Mouse (Mus musculus): Measurements from ENCODE around the gene Rgma. TPM values are rescaled to one million over a fixed set of nuclear protein-coding genes. Genes with fewer than 3 reads are reported as not detected.
A peak's percentile ranks its signal among the peaks of the same experiment; 100 is the strongest.

The Rgma gene
- polyA plus RNA-seq, 1 experiment from 2014 or later = 3.8 TPM

DNA sequence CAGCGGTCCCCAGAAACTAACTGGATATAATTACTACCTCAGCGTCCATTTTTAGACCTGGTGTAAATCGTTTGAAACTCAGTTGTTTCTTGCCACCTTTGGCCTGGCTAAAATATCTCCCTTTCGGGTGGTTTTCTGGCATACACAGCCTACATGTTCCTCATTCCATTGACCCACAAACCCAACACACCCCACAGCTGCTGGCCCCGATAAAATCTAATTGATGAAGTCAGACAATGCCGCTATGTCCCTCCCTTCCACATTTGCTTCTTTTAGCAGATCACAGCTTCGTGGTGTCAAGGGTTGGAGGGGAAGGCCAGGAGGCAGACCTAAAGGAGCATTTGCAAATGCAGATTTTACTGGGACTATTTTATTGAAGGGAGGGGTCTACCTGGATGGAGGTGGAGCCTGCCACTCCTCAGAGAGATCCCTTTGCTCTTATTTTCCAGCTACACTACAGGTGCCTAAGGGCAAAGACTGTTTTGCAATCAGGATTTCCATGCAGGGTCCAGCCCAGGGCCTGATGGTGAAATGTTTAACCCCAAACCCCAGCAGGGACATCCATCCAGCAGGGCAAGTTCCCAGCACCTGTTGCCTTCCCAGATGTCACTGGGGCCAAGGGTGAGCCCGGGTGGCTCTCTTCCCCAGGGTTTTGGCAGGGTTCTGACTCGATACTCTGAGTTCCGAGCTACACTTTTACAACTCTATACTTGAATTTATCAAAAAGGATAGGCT lies 3.6 kb upstream of the Rgma start:
- Histone ChIP-seq H3K4me2 (peak overlapping the region; percentile 74), H3K9ac (peak overlapping the region; percentile 62), H3K27ac (replicated peaks) (no peak overlapping the region), H3K4me1 (peaks cover 35% of the 10 kb centered on the region), H3K36me3 (no peaks in the 10 kb centered on the region), H3K4me3 (peak overlapping the region; percentile 48), H3K9me3 (no peaks in the 10 kb centered on the region), H3K27me3 (replicated peaks) (peaks cover 77% of the 10 kb centered on the region)
- WGBS = 42% methylated on average over 10 of the region's 10 CpGs
- no peak for ATAC-seq (ENCODE audit: extremely low read depth, insufficient number of reproducible peaks, low FRiP score, low TSS enrichment)

GRCm38 (mm10) chr7:73372352-73372970 lies 2.8 kb upstream of the Rgma start:
- no peaks in the 10 kb centered on the region for H3K36me3 ChIP-seq
- H3K27me3 ChIP-seq (replicated peaks) = peaks cover 80% of the 10 kb centered on the region
- no peaks in the 10 kb centered on the region for H3K9me3 ChIP-seq
- peak overlapping the region; percentile 48 for H3K4me3 ChIP-seq
- peak overlapping the region; percentile 62 for H3K9ac ChIP-seq
- no peak overlapping the region for H3K27ac ChIP-seq (replicated peaks)
- H3K4me2 ChIP-seq = peak overlapping the region; percentile 74
- WGBS = 3% methylated on average over 29 of the region's 29 CpGs
- ATAC-seq (ENCODE audit: extremely low read depth, insufficient number of reproducible peaks, low FRiP score, low TSS enrichment) = no peak
- H3K4me1 ChIP-seq = peaks cover 35% of the 10 kb centered on the region

- H3K27me3 ChIP-seq (replicated peaks) = peaks cover 98% of the 10 kb centered on the region
- H3K9ac ChIP-seq = peak overlapping the region; percentile 73; the same call in 1 of the 2 replicates
- H3K9me3 ChIP-seq = no peaks in the 10 kb centered on the region
- peak overlapping the region; percentile 60 for H3K4me3 ChIP-seq
- H3K27ac ChIP-seq (replicated peaks) = no peak overlapping the region
- no peaks in the 10 kb centered on the region for H3K36me3 ChIP-seq
- WGBS = 2% methylated on average over 14 of the region's 14 CpGs
- peak overlapping the region; percentile 96 for H3K4me2 ChIP-seq
- ATAC-seq (ENCODE audit: extremely low read depth, insufficient number of reproducible peaks, low FRiP score, low TSS enrichment) = no peak
- H3K4me1 ChIP-seq = peaks cover 35% of the 10 kb centered on the region
Observed at GRCm38 (mm10) chr7:73374727-73375126, 582 bp upstream of the Rgma start.

- H3K27me3 ChIP-seq (replicated peaks) = peaks cover 98% of the 10 kb centered on the region
Observed at GRCm38 (mm10) chr7:73376101-73377001, 1.0 kb downstream of the Rgma start.

DNA sequence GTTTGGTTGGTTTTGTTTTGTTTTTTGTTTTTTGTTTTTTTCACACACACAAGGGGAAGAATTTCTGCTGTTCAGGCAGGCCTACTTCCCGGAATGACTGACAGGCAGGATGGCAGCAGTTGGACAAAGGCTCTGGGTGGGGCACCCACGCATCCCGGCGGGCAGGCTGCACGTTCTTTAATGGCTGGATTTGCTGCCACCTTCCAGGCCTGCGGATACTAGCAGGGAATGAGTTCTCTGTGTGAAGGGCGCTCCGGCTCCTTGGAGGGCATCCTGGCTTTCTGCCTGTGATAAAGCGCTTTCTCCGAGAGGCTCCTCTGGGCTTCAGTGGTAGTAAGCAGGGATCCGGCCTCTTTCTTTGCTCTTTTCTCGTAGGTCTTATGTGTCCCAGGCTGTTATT lies 2.0 kb downstream of the Rgma start:
- no peak for ATAC-seq (ENCODE audit: extremely low read depth, insufficient number of reproducible peaks, low FRiP score, low TSS enrichment)
- Histone ChIP-seq H3K4me3 (no peak overlapping the region), H3K4me2 (no peak overlapping the region), H3K27ac (replicated peaks) (no peak overlapping the region), H3K36me3 (no peaks in the 10 kb centered on the region), H3K9ac (no peak overlapping the region), H3K9me3 (no peaks in the 10 kb centered on the region), H3K27me3 (replicated peaks) (peaks cover 95% of the 10 kb centered on the region), H3K4me1 (peaks cover 31% of the 10 kb centered on the region)
- 56% methylated on average over 12 of the region's 12 CpGs for WGBS

More at GRCm38 (mm10) chr7:73376101-73377001, 1.0 kb downstream of the Rgma start:
- no peak for ATAC-seq (ENCODE audit: extremely low read depth, insufficient number of reproducible peaks, low FRiP score, low TSS enrichment)
- WGBS = 2% methylated on average over 39 of the region's 39 CpGs
- Histone ChIP-seq H3K4me1 (peaks cover 35% of the 10 kb centered on the region), H3K4me2 (peak overlapping the region; percentile 96), H3K9ac (peak overlapping the region; percentile 73), H3K9me3 (no peaks in the 10 kb centered on the region), H3K36me3 (no peaks in the 10 kb centered on the region), H3K4me3 (peak overlapping the region; percentile 60), H3K27ac (replicated peaks) (no peak overlapping the region)

- H3K36me3 ChIP-seq = no peaks in the 10 kb centered on the region
- no peak overlapping the region for H3K9ac ChIP-seq
- no peak for ATAC-seq (ENCODE audit: extremely low read depth, insufficient number of reproducible peaks, low FRiP score, low TSS enrichment)
- H3K27ac ChIP-seq (replicated peaks) = no peak overlapping the region
- H3K27me3 ChIP-seq (replicated peaks) = peaks cover 95% of the 10 kb centered on the region
- 69% methylated on average over 6 of the region's 6 CpGs for WGBS
- H3K4me1 ChIP-seq = peaks cover 24% of the 10 kb centered on the region
- H3K4me2 ChIP-seq = no peak overlapping the region
- H3K9me3 ChIP-seq = no peaks in the 10 kb centered on the region
- no peak overlapping the region for H3K4me3 ChIP-seq
Observed at GRCm38 (mm10) chr7:73378034-73378433, 2.7 kb downstream of the Rgma start.

DNA sequence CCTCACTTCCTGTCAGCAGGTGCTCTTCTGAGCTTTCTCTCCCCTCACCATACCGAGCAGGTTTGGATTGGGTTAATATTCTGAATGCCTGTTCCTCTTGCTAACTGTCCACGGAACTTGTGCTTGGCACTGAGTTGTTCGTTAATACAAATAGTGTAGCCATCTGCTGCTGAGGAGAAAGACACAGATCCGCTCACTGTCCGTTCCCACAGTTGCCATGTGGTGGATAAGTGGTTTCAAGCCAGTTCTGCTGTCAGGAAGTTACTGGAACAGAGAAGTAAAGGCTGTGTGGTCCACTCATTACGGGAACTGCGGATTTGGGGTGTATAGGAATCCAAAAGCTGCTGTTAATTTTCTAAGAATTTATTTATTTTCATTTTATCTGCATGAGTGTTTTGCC lies 7.5 kb downstream of the Rgma start:
- WGBS = 75% methylated on average over 7 of the region's 7 CpGs
- Histone ChIP-seq H3K4me1 (no peaks in the 10 kb centered on the region), H3K36me3 (no peaks in the 10 kb centered on the region)

DNA sequence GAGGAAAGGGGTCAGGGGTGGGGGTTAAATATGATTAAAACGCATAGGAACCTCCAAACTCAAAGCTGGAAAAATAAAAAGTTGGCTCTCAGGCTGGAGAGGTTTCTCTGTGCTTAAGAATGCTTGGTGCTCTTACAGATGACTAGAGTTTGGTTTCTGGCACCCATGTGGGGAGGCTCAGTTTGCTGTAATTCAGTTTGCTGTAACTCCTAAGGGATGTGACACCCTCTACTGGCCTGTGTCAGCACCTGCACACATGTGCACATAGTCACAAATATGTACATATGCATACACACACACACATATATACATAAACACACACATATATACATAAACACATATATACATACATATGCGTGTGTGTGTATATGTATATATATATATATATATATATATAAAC lies 13.6 kb downstream of the Rgma start:
- Histone ChIP-seq H3K27ac (replicated peaks) (no peak overlapping the region), H3K4me2 (no peak overlapping the region), H3K4me1 (peaks cover 33% of the 10 kb centered on the region), H3K9ac (no peak overlapping the region), H3K4me3 (no peak overlapping the region), H3K9me3 (no peaks in the 10 kb centered on the region), H3K36me3 (no peaks in the 10 kb centered on the region), H3K27me3 (replicated peaks) (peaks cover 75% of the 10 kb centered on the region)
- WGBS = 79% methylated on average over 2 of the region's 2 CpGs
- ATAC-seq (ENCODE audit: extremely low read depth, insufficient number of reproducible peaks, low FRiP score, low TSS enrichment) = no peak

More for the DNA sequence above, 7.5 kb downstream of the Rgma start:
- ATAC-seq (ENCODE audit: extremely low read depth, insufficient number of reproducible peaks, low FRiP score, low TSS enrichment) = no peak
- Histone ChIP-seq H3K27me3 (replicated peaks) (peaks cover 80% of the 10 kb centered on the region), H3K4me3 (no peak overlapping the region), H3K27ac (replicated peaks) (no peak overlapping the region), H3K4me2 (no peak overlapping the region), H3K9ac (no peak overlapping the region), H3K9me3 (no peaks in the 10 kb centered on the region)

DNA sequence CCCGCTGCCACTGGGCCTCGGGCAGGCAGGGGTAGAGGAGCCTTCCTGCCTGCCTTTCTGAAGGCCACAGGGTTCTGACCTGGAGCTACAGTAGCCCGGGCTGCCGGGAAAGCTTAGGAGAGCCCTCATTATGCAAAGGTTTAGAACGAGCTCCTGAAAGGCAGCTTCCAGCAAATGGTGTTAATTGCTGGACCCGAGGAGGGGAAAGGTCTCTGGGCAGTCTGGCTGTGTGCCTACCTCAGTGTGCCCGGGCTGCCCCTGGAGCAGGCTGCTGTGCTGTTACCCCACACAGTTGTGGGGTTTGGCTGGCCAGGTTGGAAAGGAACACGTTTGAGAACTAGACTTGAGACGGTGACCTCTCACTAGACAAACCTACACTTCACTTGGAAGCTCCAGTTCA lies 14.1 kb downstream of the Rgma start:
- Histone ChIP-seq H3K9ac (peak overlapping the region; percentile 88), H3K4me3 (peak overlapping the region; percentile 76), H3K27me3 (replicated peaks) (peaks cover 71% of the 10 kb centered on the region), H3K27ac (replicated peaks) (no peak overlapping the region), H3K4me2 (peak overlapping the region; percentile 98), H3K9me3 (no peaks in the 10 kb centered on the region), H3K4me1 (peaks cover 33% of the 10 kb centered on the region), H3K36me3 (no peaks in the 10 kb centered on the region)
- ATAC-seq (ENCODE audit: extremely low read depth, insufficient number of reproducible peaks, low FRiP score, low TSS enrichment) = no peak
- 12% methylated on average over 9 of the region's 9 CpGs for WGBS

DNA sequence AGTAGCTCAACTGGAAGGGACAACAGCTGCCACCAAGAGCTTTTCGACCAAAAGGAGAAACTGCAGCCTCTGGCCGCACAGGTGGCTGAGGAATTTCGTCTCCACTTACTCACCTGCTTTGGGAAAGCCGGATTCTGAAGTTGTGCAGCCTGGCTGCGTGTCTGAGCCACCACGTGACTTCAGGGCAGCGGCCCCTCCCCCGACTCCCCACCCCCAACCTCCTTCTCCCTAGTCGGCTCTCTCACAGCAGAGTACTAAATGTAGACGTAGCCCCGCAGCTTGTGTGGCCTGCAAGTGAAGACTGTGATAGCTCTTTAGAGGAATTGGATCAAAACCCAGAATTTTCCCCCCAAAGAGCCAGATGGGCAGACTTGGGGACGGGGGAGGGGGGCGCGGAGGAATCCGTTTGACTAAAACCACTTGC lies 14.6 kb downstream of the Rgma start:
- Histone ChIP-seq H3K4me3 (peak overlapping the region; percentile 76), H3K9ac (peak overlapping the region; percentile 88), H3K4me2 (peak overlapping the region; percentile 98), H3K27me3 (replicated peaks) (peaks cover 69% of the 10 kb centered on the region), H3K9me3 (no peaks in the 10 kb centered on the region), H3K27ac (replicated peaks) (no peak overlapping the region), H3K4me1 (peaks cover 33% of the 10 kb centered on the region), H3K36me3 (no peaks in the 10 kb centered on the region)
- 1% methylated on average over 15 of the region's 15 CpGs for WGBS
- no peak for ATAC-seq (ENCODE audit: extremely low read depth, insufficient number of reproducible peaks, low FRiP score, low TSS enrichment)

GRCm38 (mm10) chr7:73390426-73391001 lies 15.2 kb downstream of the Rgma start:
- no peak for ATAC-seq (ENCODE audit: extremely low read depth, insufficient number of reproducible peaks, low FRiP score, low TSS enrichment)
- Histone ChIP-seq H3K9ac (peak overlapping the region; percentile 88), H3K4me3 (peak overlapping the region; percentile 76), H3K9me3 (no peaks in the 10 kb centered on the region), H3K27ac (replicated peaks) (peak overlapping the region; percentile 36; the same call in 1 of the 2 replicates), H3K4me2 (peak overlapping the region; percentile 98), H3K27me3 (replicated peaks) (peaks cover 70% of the 10 kb centered on the region), H3K4me1 (peaks cover 33% of the 10 kb centered on the region), H3K36me3 (no peaks in the 10 kb centered on the region)
- WGBS = 3% methylated on average over 18 of the region's 18 CpGs
